Mouse (Mus musculus): ENCODE measurements around the gene Ech1. TPM values are rescaled to one million over a fixed set of nuclear protein-coding genes. Genes with fewer than 3 reads are reported as not detected.
"Not testable (repeated sequence)": the region's sequence is repeated elsewhere in the genome, so short reads cannot be mapped to it uniquely, and the experiment has no call there.

Ech1 gene
- polyA plus RNA-seq, 1 experiment: 291 TPM

DNA sequence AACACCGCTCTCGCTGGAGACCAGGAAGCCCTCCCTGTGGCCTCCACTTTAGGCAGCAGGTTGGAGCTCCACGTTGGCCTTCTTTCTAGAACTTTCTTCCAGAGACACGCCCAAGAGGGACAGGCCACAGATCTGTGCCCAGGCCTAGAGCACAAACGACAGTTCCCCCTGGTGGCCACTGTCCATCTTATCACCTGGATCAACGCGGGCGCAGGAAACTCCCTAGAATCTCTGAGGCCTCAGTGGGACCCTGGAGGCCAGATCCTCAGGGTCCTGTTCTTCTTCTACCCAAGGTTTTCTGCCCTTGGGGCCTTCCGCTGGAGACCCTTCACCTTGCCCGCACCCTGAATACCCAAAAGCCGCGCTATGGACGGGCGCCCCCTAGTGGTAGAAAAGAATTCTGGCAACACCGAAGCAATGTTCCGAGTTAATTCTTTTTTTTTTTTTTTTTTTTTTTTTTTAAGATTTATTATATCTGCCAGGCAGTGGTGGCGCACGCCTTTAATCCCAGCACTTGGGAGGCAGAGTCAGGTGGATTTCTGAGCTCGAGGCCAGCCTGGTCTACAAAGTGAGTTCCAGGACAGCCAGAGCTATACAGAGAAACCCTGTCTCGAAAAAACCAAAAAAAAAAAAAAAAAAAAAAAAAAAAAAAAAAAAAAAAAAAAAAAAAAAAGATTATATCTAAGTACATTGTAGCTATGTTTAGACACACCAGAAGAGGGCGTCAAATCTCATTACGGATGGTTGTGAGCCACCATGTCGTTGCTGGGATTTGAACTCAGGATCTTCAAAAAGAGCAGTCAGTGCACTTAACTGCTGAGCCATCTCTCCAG lies 42.7 kb downstream of the Ech1 start:
- not testable (repeated sequence) for H3K36me3 ChIP-seq (ENCODE audit: control insufficient read depth, insufficient read depth, low read length); H3K27me3 ChIP-seq (ENCODE audit: control insufficient read depth, insufficient read depth, low read length)
- TF ChIP-seq POLR2A (IDR thresholded peaks at IDR 0.05; ENCODE audit: low read depth, low read length) (0 out of 2 replicates have a peak, but pooled peaks have one; percentile 43), CTCF (IDR thresholded peaks at IDR 0.05; ENCODE audit: extremely low read depth, insufficient read length, insufficient replicate concordance, low read depth, low read length) (peak; percentile 99; the same call in 1 of the 2 replicates)
- Histone ChIP-seq H3K27ac (ENCODE audit: insufficient read depth, low read depth, low read length) (peak overlapping the region; percentile 17; the same call in 1 of the 2 replicates), H3K4me1 (ENCODE audit: control insufficient read depth, insufficient read depth, insufficient read length, low read length) (peaks cover 19% of the 10 kb centered on the region), H3K4me3 (ENCODE audit: low read depth, low read length) (peak overlapping the region; percentile 61)
- WGBS: 13% methylated on average over 23 of the region's 23 CpGs

- Histone ChIP-seq H3K4me1 (ENCODE audit: control insufficient read depth, insufficient read depth, insufficient read length, low read length) (peaks cover 7% of the 10 kb centered on the region), H3K27me3 (ENCODE audit: control insufficient read depth, insufficient read depth, low read length) (no peaks in the 10 kb centered on the region), H3K36me3 (ENCODE audit: control insufficient read depth, insufficient read depth, low read length) (no peaks in the 10 kb centered on the region), H3K4me3 (ENCODE audit: low read depth, low read length) (no peak overlapping the region), H3K27ac (ENCODE audit: insufficient read depth, low read depth, low read length) (no peak overlapping the region)
- WGBS: 63% methylated on average over 24 of the region's 24 CpGs
- no peak for TF ChIP-seq CTCF (IDR thresholded peaks at IDR 0.05; ENCODE audit: extremely low read depth, insufficient read length, insufficient replicate concordance, low read depth, low read length)
- no peak for TF ChIP-seq POLR2A (IDR thresholded peaks at IDR 0.05; ENCODE audit: low read depth, low read length)
These were observed 46.1 kb downstream of the Ech1 start for GRCm38 (mm10) chr7:28870901-28871664.

- Histone ChIP-seq H3K4me3 (ENCODE audit: low read depth, low read length) (no peak overlapping the region), H3K4me1 (ENCODE audit: control insufficient read depth, insufficient read depth, insufficient read length, low read length) (no peaks in the 10 kb centered on the region), H3K27ac (ENCODE audit: insufficient read depth, low read depth, low read length) (no peak overlapping the region), H3K27me3 (ENCODE audit: control insufficient read depth, insufficient read depth, low read length) (no peaks in the 10 kb centered on the region), H3K36me3 (ENCODE audit: control insufficient read depth, insufficient read depth, low read length) (no peaks in the 10 kb centered on the region)
- no peak for TF ChIP-seq CTCF (IDR thresholded peaks at IDR 0.05; ENCODE audit: extremely low read depth, insufficient read length, insufficient replicate concordance, low read depth, low read length)
- TF ChIP-seq POLR2A (IDR thresholded peaks at IDR 0.05; ENCODE audit: low read depth, low read length): no peak
- WGBS: 72% methylated on average over 2 of the region's 2 CpGs
These were observed 49.5 kb downstream of the Ech1 start for GRCm38 (mm10) chr7:28874565-28874964.

DNA sequence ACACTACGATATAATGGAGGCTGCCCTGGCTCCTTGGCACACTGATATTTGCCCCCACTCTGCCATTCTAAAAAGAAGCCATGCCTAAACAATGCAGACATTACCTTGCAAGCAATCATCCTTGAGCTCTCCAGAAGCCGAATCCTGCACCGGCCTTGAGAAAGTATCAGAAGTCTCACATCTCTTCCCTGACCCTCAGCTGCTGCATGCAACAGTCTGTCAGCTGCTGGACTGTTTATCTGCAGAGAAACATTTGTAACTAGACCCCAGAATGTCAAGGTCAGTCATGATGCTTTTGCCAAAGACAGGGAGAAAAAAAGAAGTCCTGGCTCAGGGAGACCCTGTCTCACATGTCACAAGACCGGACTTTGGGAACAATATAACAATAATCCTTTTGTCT lies 51.1 kb downstream of the Ech1 start:
- WGBS: 82% methylated on average over 4 of the region's 4 CpGs
- no peaks in the 10 kb centered on the region for H3K36me3 ChIP-seq (ENCODE audit: control insufficient read depth, insufficient read depth, low read length)
- H3K27me3 ChIP-seq (ENCODE audit: control insufficient read depth, insufficient read depth, low read length): no peaks in the 10 kb centered on the region
- TF ChIP-seq POLR2A (IDR thresholded peaks at IDR 0.05; ENCODE audit: low read depth, low read length) (no peak), CTCF (IDR thresholded peaks at IDR 0.05; ENCODE audit: extremely low read depth, insufficient read length, insufficient replicate concordance, low read depth, low read length) (no peak)
- H3K4me3 ChIP-seq (ENCODE audit: low read depth, low read length): no peak overlapping the region
- no peak overlapping the region for H3K27ac ChIP-seq (ENCODE audit: insufficient read depth, low read depth, low read length)
- no peaks in the 10 kb centered on the region for H3K4me1 ChIP-seq (ENCODE audit: control insufficient read depth, insufficient read depth, insufficient read length, low read length)

DNA sequence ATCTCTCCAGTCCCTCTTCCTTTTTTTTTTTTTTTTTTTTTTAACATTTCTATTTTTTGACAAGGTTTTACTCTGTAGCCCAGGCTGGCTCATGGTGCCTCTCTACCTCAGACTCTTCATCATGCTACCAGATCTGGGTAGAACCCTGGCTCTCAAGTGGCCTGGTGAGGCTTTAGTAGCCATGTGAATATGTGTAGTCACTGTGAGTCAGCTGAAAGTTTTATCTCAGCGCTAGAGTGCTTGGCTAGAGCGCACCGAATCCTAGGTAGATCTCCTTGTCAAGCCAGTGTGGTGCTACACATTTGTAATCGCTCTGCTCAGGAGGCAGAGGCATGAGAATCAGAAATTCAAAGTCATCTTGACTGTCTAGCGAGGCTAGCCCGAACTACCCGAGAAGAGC lies 52.1 kb downstream of the Ech1 start:
- no peak overlapping the region for H3K4me3 ChIP-seq (ENCODE audit: low read depth, low read length)
- 83% methylated on average over 7 of the region's 7 CpGs for WGBS
- no peaks in the 10 kb centered on the region for H3K36me3 ChIP-seq (ENCODE audit: control insufficient read depth, insufficient read depth, low read length)
- no peaks in the 10 kb centered on the region for H3K27me3 ChIP-seq (ENCODE audit: control insufficient read depth, insufficient read depth, low read length)
- no peaks in the 10 kb centered on the region for H3K4me1 ChIP-seq (ENCODE audit: control insufficient read depth, insufficient read depth, insufficient read length, low read length)
- TF ChIP-seq CTCF (IDR thresholded peaks at IDR 0.05; ENCODE audit: extremely low read depth, insufficient read length, insufficient replicate concordance, low read depth, low read length) (no peak), POLR2A (IDR thresholded peaks at IDR 0.05; ENCODE audit: low read depth, low read length) (no peak)
- no peak overlapping the region for H3K27ac ChIP-seq (ENCODE audit: insufficient read depth, low read depth, low read length)

GRCm38 (mm10) chr7:28877856-28878255 lies 52.8 kb downstream of the Ech1 start:
- Histone ChIP-seq H3K27me3 (ENCODE audit: control insufficient read depth, insufficient read depth, low read length) (no peaks in the 10 kb centered on the region), H3K4me3 (ENCODE audit: low read depth, low read length) (no peak overlapping the region), H3K4me1 (ENCODE audit: control insufficient read depth, insufficient read depth, insufficient read length, low read length) (no peaks in the 10 kb centered on the region), H3K36me3 (ENCODE audit: control insufficient read depth, insufficient read depth, low read length) (no peaks in the 10 kb centered on the region), H3K27ac (ENCODE audit: insufficient read depth, low read depth, low read length) (no peak overlapping the region)
- TF ChIP-seq POLR2A (IDR thresholded peaks at IDR 0.05; ENCODE audit: low read depth, low read length) (no peak), CTCF (IDR thresholded peaks at IDR 0.05; ENCODE audit: extremely low read depth, insufficient read length, insufficient replicate concordance, low read depth, low read length) (no peak)
- WGBS: 88% methylated on average over 4 of the region's 4 CpGs

- Histone ChIP-seq H3K27me3 (ENCODE audit: control insufficient read depth, insufficient read depth, low read length) (no peaks in the 10 kb centered on the region), H3K4me3 (ENCODE audit: low read depth, low read length) (no peak overlapping the region), H3K36me3 (ENCODE audit: control insufficient read depth, insufficient read depth, low read length) (no peaks in the 10 kb centered on the region), H3K27ac (ENCODE audit: insufficient read depth, low read depth, low read length) (no peak overlapping the region), H3K4me1 (ENCODE audit: control insufficient read depth, insufficient read depth, insufficient read length, low read length) (no peaks in the 10 kb centered on the region)
- TF ChIP-seq CTCF (IDR thresholded peaks at IDR 0.05; ENCODE audit: extremely low read depth, insufficient read length, insufficient replicate concordance, low read depth, low read length) (no peak), POLR2A (IDR thresholded peaks at IDR 0.05; ENCODE audit: low read depth, low read length) (no peak)
- 74% methylated on average over 7 of the region's 7 CpGs for WGBS
These were observed 54.6 kb downstream of the Ech1 start for GRCm38 (mm10) chr7:28879606-28880005.

Measured in small intestine, adult 2 months (tissue).